Mouse (Mus musculus): Measurements from ENCODE around the gene Bcl2a1d.
"Not testable (repeated sequence)": the region's sequence is repeated elsewhere in the genome, so short reads cannot be mapped to it uniquely, and the experiment has no call there.

Bcl2a1d gene

DNA sequence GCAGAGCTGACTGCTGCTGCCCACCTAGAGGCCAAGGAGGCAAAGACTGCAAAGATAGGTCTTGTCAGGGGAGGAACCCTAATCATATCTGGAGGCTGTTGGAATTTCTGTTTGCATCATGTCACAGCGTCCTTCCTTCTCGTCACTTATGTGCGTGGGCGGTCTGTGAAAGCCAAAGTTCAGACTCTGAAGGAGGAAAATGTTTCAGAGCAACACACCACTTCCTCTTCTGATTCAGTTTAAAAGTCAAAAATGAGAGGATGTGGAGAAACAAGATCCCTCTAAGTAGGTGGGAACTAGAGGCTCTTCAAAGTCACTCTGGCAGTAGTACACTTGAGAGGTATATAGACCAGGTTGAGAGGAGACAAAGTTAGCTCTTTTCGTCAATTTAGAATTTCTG is at the start of gene Bcl2a1d:
Gene Bcl2a1d (minus strand): TSS at position 187 of the 400 bp plus-strand sequence.
- peak; percentile 5 for DNase-seq (ENCODE audit: low read depth)

DNA sequence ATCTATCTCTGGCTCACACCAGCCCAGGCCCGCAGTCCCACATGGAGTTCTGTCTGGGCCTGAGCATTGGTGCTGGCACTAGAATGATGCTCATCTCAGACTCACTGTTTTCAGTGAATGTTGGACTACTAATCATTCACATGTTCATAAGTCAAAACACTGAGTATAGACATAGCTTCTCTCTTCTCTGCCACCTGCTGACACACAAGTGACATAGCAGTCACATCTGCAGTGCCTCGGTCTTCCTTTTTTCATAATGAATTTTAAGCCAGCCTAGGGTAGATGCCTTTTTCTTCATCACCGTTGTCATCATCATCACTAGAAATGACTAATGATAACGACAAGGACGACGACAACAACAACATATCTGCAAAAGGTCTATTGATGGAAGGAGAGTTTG is 38.5 kb upstream of the Bcl2a1d start:
- DNase-seq (ENCODE audit: low read depth), result not testable (repeated sequence)

DNA sequence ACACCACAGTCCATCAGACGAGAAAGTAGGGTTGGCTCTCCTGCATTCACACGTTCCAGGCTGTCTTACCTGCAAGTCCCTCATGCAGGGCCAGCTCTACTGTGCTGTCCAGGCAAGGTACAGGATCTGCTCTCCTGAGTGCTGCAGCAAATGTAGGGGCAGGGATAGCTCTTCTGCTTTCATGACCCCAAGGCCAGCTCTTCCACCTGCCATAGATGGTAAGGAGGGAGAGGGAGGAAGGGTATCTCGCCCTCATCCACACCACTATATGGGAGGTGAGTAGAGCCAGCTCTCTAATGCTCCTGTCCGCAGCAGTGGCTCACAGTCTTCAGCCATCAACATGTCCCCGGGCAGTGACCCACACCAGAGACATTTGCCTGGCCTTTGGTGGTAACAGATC is 37.8 kb upstream of the Bcl2a1d start:
- DNase-seq (ENCODE audit: low read depth), result not testable (repeated sequence)

DNA sequence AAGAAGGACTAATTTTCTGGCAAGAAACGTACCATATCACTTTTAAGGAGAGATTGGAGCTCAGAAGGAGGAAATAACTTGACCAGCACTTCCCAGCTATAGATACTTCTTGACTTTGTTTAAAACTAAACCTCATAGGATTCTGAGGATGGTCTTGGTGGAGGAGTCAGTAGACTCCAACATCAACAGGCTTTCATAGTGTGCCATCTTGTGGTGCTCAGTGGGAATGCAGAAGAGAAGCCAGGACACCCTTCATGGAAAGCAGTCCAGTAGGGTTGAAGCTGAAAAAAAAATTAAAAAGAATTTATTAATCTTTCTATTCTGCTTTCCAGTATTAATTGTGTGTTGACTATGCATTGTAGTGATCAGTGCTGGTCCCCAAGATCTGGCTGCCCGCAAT is 15.0 kb upstream of the Bcl2a1d start:
- DNase-seq (ENCODE audit: low read depth), result not testable (repeated sequence)

DNA sequence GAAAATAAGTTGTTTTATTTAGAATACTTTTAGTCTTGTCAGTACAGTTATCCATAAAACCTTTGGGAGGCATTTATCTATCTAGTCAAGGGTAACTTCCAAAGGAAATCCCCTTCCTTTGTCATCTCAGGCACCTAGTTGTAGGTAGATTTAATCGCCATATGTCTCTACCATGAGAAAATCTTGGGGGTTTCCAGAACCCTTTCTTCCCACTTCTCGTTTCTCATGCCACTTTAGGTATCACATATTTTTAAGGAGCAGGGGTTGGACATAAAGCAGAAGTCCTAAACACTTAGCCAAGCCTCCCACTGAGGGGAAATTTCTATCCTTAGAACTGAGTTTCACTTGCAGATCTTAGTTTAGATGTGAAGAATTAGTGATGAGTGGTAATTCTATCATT is 14.3 kb upstream of the Bcl2a1d start:
- not testable (repeated sequence) for DNase-seq (ENCODE audit: low read depth)

DNA sequence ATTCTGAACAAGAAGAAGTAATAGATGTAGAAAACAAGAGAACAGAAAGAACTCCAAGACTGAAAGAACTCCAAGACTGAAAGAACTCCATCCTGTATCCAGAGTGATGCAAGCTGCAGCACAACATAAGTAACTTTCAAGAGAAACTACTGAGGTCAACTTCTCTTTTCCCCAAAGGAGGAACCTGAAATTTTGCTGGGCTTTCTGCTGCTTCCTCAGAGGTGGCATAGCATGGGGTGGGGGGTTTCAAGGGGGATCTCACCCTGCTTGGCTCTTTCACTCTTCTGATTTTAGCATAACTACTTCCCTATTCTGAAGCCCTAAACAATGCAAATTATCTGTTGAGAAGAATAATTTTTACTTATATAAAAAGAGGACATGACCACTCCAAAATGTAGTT is 3.6 kb upstream of the Bcl2a1d start:
- DNase-seq (ENCODE audit: low read depth), result not testable (repeated sequence)

DNA sequence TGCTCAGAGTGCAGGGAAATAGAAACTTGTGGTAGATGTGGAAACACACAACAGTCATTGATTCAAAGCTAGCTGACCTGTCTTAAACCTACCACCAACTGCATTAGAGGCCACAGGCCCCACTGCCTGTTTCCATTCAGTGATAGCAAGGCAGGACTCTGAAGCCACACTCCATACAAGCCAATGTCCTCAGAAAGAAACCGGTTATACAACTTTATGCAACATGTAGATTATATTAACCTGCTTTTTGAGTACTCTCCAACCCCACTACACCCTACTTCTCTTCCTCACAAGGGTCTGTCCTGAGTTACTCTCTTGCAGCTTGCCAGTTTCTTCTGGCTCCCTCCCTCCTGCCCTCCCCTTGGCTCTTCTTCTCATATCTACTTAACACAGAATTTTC is 1.5 kb upstream of the Bcl2a1d start:
- DNase-seq (ENCODE audit: low read depth), result not testable (repeated sequence)

DNA sequence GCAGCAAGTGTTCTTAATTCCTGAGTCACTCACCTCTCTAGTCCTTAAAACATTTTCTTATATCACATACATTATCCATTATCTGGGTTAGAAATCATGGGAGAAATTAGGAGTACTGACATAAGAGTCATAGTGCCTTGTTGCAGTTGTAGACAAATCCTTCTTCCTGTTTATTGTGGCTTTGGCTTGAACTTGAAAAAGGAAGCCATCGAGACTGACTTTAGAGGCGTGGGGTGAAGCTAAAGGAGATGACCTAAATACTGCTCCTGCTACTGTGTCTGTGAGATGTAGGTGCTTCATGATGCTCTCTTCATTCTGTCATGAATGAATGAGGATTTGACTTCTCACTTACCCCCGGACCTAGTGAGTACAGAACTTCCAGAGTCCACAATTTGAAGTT is 620 bp upstream of the Bcl2a1d start:
- not testable (repeated sequence) for DNase-seq (ENCODE audit: low read depth)

DNA sequence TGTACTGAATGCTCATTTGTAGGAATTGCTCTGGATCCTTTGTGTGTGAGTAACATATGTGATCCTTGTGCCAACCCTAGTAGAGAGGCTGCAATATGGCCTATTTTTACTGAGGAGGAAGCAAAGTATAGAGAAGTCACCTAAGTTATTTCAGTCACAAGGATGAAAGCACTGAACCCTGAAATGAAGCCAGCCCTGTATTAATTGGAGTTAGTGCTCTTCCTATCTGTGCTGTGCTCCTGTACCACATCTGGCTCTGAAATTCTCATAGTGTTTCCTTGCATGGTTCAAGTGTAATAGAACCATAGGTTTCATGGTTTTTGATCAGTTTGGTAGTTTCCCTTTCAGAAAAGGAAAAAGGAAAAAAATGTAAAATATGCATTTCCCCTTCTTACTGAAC is 3.4 kb downstream of the Bcl2a1d start:
- not testable (repeated sequence) for DNase-seq (ENCODE audit: low read depth)

DNA sequence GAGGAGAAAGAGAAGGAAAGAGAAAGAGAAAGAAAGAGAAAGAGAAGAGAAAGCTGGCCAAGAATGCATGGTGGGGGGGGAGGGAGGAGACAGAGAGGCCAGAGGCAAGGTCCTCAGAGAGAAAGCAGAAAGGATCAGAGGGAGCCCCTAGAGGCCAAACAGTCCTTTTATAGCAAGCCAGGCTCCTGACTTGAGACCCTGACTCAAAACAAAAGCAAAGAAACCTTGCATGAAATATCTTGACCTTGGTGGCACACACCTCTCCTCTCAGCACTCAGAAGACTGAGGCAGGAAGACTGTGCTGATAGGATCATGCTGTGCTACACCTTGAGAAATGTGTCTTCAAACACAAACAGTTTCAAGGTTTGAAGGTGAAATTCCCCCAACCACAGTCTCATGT is 10.1 kb downstream of the Bcl2a1d start:
- not testable (repeated sequence) for DNase-seq (ENCODE audit: low read depth)

DNA sequence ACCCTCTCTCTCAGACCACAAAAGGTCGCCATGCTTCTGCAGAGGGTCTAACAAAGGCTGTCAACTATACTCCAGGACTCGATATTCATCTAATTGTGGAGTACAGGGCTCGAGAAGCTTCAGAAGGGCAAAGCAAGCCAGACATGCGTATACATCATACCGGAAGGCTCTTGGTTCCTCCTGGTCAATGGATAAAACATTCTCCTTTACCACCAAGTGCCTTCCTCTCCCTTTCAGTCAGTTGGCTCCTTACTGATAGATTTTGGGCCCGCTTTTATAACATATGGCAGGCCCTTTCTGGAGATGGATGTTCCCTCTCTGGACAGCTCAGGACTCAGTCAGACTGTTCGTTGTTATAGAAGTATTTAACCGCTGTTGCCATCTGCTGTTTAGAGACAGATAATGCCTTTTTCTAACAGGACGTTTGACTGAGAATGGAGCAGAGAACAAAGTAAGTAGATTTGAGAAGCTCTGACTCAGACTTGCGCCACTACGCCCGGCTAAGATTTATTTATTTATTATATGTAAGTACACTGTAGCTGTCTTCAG is 11.7 kb downstream of the Bcl2a1d start, which contains the start of gene Mthfsl:
Gene Mthfsl (minus strand): TSS at position 308 of the 549 bp plus-strand sequence.
- DNase-seq (ENCODE audit: low read depth), result not testable (repeated sequence)

DNA sequence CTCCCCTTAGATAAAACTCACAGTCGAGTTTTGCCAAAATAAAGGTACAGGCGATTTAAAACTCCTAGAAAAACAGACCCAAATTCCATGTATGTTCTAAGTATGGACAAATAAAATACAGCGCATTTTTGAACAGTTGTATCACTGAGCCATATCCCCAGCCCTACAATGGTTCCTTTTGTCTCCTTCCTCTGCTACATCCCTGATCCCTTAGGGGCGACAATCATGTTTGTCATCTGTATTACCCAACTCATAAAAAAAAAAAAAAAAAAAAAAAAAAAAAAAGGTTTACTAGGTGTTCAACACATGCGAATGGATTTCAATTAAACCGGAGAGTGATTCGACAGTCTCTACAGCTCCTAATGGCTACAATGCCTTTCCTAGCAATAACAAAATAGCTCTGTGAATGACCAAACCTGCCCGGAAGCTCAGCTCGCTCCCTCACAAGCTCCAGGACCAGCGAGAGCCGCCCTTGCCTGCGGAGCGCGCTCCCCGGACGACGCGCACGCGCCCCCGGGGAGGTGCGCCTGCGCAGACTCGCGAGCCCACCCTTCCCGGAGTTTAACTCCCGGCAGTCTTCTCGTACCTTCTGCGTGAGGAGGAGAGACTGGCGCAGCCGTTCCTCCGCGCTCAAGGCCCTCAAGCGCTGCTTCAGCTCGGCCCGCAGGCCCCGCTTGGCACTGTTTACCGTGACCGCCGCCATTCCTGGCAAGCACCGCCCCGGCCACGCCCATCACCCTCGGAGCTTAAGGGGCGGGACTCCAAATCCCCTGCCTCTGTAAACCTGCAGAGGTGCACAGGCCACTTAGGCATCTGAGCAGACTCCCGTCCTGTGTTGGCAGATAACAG is 12.4 kb downstream of the Bcl2a1d start:
- DNase-seq (ENCODE audit: low read depth), result not testable (repeated sequence)

DNA sequence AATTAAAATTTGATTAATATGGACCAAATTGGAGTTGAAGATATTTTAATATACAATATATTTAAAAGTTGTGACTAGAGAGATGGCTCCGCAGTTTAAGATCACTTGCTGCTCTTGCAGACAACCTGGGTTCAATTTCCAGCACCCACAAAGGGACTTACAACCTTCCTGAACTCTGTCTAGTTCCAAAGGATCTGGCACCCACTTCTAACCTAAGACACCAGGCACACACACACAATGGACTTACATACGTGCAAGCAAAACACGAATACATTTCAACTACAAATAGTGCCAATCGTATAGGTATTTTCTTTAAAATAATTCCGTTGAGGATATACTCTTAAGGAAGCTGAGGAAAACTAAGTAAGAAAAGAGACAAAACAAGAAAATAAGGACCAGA is 13.1 kb downstream of the Bcl2a1d start:
- DNase-seq (ENCODE audit: low read depth), result not testable (repeated sequence)

DNA sequence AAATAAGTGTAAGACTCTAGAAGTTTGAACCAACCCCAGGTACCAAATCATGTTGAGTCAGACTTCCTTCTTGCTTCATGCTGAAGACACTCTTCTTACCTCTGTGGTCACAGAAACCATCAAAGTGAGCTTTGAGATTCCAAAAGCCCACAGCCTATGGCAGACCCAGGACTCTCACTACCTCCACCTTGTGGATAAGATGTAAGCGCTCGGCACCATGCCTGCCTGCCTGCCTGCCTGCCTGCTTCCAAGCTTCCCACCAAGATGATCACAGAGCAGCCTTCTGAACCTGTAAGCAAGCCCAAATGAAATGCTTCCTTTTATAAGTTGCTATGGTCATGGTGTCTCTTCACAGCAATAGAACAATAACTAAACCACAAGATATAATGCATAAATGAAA is 13.6 kb downstream of the Bcl2a1d start:
- not testable (repeated sequence) for DNase-seq (ENCODE audit: low read depth)

DNA sequence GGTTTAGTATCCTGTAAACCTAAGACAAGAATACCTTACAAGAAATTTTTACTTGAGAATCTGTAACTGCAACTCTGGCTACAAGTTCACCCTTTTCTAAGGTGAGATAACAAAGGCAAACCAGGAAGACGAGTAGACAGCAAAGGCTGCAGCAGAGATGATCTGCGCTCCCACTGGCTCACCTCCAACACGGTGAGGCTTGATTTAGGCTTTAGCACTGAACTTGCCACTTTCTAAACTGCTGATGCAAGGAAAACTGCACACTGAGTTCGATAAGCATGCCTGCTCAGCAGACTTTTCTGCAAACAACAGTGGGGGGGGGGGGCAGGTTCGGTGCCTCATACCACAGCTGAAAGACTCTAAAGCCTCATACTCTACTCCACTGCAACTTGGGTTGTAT is 17.2 kb downstream of the Bcl2a1d start:
- DNase-seq (ENCODE audit: low read depth), result not testable (repeated sequence)

DNA sequence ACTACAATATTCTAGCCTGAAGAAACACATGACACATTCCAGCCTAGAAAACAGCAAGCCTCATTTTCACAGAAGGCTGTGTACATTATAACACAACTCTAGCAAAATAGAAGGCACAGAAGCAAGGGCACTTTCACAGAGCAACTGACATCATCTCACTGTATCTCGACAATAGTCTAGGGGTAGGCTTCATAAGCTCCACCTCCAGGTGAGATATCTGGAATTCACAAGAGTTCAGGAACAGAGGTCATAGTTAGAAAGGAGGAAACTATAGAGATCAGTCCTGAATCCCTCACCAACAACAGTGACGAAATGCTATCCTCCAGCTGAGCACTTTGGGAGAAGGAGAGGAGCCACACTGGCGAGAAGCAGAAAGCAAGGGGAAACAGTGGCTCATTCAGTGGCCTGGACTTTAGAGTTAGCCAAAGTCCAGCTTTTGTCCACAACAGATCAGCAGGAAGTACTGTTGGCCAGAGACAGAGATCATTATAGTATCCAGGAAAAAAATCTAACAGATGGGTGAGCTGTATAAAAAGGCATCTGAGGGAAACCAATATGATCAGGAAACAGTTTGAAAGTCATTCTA is 19.5 kb downstream of the Bcl2a1d start:
- not testable (repeated sequence) for DNase-seq (ENCODE audit: low read depth)

DNA sequence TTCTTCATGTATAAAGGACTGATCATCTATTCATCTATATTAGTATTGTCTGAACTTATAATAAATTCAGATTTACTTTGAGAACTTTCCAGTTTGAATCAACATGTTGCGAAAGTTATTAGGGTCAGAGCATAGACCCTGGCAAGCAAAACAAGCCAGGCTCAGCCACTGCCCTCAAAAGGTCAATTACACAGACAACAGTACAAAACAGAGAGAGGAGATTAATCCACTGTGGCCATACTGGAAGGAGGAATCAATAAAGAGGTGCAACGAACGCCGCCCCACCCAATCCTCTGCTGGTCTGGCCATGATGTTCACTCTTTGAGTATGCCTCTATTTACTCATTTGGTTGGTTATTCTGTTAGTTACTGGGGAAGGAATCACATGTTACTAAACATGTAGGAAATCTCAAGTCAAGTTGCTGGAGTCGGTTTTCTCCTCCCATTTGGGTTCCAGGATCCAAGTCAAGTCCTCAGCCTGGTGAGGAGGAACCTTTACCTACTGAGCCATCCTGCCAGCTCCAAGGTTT is 20.7 kb downstream of the Bcl2a1d start:
- not testable (repeated sequence) for DNase-seq (ENCODE audit: low read depth)

DNA sequence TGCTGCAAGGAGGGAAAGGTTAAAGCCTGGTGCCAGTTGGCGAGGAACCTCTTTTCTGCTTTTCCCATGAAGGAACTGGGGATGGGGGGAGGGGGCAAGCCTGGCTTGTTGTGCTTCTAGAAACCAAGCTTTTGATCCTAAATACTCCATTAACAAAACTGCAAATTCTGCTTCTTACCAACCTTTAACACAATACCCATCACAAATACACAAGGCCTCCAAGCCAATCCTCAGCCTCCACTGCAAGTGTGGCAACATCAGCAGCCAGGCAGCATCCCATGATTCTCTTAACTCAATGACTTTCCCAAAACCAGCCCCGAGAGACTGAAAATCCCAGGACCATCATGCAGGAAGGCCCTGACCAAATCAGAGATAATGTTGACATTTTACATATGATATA is 21.3 kb downstream of the Bcl2a1d start:
- not testable (repeated sequence) for DNase-seq (ENCODE audit: low read depth)

DNA sequence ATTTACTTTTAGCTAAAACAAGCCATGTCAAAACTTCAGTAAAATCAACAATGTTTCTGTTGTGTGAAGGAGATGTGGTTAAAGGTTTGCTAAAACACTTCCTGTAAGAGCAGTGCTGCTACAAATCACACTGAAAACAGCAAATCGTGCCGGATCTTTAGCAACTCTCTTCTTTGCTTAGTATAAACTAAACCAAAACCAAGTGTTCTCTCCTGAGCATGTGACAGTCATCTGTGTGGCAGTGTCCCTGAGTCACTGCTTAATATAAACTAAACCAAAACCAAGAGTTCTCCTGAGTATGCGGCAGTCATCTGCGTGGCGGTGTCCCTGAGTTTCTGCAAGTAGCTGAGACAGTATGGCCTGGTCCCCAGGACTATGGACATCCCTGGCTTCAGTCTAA is 21.9 kb downstream of the Bcl2a1d start:
- DNase-seq (ENCODE audit: low read depth), result not testable (repeated sequence)

DNA sequence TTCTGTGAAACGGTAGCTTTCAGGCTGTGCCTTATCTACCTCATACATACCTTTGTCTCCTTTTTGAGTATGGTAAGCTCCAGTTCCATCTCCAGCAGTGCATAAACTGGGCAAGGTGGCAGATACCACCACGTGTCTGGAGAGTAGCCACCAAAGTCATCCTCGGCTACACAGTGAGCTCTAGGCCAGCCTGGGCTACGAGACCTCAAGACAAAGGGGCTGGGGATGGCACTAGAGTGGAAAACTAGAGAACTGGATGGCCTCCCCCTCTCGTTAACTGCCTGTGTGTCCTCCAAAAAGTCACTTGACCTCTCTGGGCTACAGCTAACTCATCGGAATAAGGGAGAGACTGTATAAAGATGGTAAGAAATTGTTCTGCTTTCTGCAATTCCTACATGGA is 22.4 kb downstream of the Bcl2a1d start:
- no peak for DNase-seq (ENCODE audit: low read depth)

DNA sequence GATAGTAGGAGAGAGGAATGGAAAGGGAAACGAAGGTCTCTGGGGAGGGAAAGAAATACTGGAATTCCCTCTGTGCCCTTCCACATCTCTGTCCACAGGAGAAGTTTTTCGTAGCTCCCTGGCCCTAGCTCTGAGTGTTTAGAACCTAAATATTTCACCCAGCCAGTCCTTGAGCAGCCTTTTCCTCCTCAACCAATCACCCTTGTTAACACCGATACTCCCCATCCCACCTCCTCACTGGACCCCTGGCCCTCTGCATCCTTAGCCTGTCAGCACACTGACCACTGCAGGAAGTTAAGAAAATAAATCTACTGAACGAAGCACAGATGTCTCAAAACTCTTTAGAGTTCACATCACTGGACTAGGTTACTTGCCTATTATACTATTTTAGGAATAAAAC is 25.0 kb downstream of the Bcl2a1d start:
- DNase-seq (ENCODE audit: low read depth), result no peak

DNA sequence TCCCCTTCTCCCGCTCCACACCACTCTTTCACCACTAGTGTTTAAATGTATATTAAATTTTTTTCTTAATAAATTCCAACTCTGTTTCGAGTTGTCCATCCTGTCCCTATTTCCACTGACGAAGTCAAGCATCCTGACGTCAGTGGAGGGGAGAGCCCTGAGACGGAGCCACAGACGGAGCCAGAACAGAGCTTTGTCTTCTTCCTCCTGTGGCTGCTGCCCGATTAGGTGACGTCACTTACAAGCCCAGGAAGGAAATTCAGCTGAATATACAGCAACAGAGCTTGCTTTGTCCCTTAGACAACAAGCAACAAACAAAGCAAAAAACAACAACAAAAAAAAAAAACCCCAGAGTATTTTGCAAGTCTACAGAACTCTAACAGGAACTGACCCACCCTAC is 26.6 kb downstream of the Bcl2a1d start:
- DNase-seq (ENCODE audit: low read depth), result not testable (repeated sequence)

DNA sequence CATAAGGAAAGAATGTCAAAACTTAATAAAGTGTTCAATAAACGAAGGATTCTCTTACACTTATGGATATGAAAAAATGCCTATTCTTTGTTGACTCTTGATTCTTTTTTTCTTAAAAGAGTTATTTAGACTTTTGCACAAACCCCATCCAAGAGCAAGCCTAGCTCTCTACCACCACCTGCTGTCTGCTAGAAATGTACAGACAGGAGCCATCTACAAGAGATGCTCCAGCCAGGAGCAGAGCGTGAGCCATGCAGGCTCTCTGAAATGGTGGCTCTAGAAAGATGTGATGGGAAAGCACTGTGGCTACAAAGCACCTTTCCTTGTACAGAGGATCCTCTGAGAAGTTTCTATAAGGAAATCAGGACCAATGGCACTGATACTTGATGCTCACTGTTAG is 33.0 kb downstream of the Bcl2a1d start:
- DNase-seq (ENCODE audit: low read depth), result not testable (repeated sequence)

All from c-Kit-positive CD71-negative TER-119-negative erythroid progenitor cells, embryonic 14.5 days (primary cell).